Mouse (Mus musculus) layer of hippocampus, postnatal 25 days (tissue): ENCODE measurements around the gene Tas2r107. TPM values are rescaled to one million over a fixed set of nuclear protein-coding genes. Genes with fewer than 3 reads are reported as not detected.
"Not testable (repeated sequence)": the region's sequence is repeated elsewhere in the genome, so short reads cannot be mapped to it uniquely, and the experiment has no call there.

Experiments used
- DNase-seq, 2 experiments: peaks; one replicate each; pipeline ENCODE4 v3.0.0; 2022; ENCODE audit warnings: mixed read lengths in 2 of 2, low spot score in 1 of 2; ENCODE audit errors: extremely low spot score in 1 of 2
- total RNA-seq, 2 experiments: library from RNA; stranded (reverse); gene quantifications; 2 replicates each; pipeline ENCODE4 v1.2.3; 2021

The Tas2r107 gene
- not detected for total RNA-seq

GRCm38 (mm10) chr6:131660049-131660448 is at the start of gene Tas2r107:
Tas2r107 (minus strand) TSS chr6:131660149.
- DNase-seq = no peak

GRCm38 (mm10) chr6:131689963-131690362 is 30.0 kb upstream of the Tas2r107 start, which contains the start of gene Tas2r114:
Tas2r114 (minus strand) TSS chr6:131690063.
- no peak for DNase-seq

- DNase-seq = no peak
Observed at GRCm38 (mm10) chr6:131687395-131687794, 27.4 kb upstream of the Tas2r107 start, which contains the start of gene Tas2r105. Tas2r105 (minus strand) TSS chr6:131687495.

- no peak for DNase-seq
Observed at GRCm38 (mm10) chr6:131685644-131686043, 25.7 kb upstream of the Tas2r107 start, which contains the start of gene Tas2r104. Tas2r104 (minus strand) TSS chr6:131685744.

- no peak for DNase-seq
Observed at GRCm38 (mm10) chr6:131678786-131679185, 18.8 kb upstream of the Tas2r107 start, which contains the start of gene Tas2r106. Tas2r106 (minus strand) TSS chr6:131678886.

GRCm38 (mm10) chr6:131630812-131631211 is 29.1 kb downstream of the Tas2r107 start, which contains the start of gene Tas2r130:
Tas2r130 (minus strand) TSS chr6:131630912.
- no peak for DNase-seq

- DNase-seq = not testable (repeated sequence)
Observed at GRCm38 (mm10) chr6:131609956-131610355, 50.0 kb downstream of the Tas2r107 start.

Other genes starting within 250 kb of the Tas2r107 start
- not detected for gene 5430401F13Rik, start 173.7 kb downstream of the Tas2r107 start, total RNA-seq
- gene Gm6619, start 173.7 kb downstream of the Tas2r107 start, total RNA-seq = not detected
- gene Tas2r130, start 29.2 kb downstream of the Tas2r107 start, total RNA-seq = not detected
- not detected for gene Tas2r106, start 18.7 kb upstream of the Tas2r107 start, total RNA-seq
- gene Tas2r104, start 25.6 kb upstream of the Tas2r107 start, total RNA-seq = not detected
- gene Tas2r105, start 27.3 kb upstream of the Tas2r107 start, total RNA-seq = not detected
- gene Tas2r114, start 29.9 kb upstream of the Tas2r107 start, total RNA-seq = not detected